Mouse (Mus musculus): Measurements from ENCODE around the gene Tssk1.

The Tssk1 gene

DNA sequence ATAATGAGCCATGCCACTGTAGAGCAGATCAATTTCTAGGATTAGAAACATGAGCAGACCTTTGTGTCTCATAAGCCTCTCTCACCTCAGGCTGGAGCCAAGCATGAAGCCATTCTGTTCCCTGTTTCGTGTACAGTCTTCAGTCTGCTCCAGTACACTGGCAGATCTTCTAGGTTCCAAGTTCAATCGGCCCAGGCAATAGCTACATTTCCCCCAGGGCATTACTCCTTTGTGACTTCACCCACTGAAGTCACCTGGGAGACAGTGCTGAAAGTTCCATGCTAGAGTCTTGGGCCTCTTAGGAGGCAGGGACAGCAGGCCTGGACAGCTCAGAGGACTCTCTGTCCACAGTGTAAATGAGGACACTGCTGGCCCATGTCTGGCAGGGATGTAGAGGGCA, at the start of gene Tssk1:
Gene Tssk1, plus strand, starts transcription at position 301 of the 400 bp plus-strand sequence.
- DNase-seq, result peak; percentile 38

DNA sequence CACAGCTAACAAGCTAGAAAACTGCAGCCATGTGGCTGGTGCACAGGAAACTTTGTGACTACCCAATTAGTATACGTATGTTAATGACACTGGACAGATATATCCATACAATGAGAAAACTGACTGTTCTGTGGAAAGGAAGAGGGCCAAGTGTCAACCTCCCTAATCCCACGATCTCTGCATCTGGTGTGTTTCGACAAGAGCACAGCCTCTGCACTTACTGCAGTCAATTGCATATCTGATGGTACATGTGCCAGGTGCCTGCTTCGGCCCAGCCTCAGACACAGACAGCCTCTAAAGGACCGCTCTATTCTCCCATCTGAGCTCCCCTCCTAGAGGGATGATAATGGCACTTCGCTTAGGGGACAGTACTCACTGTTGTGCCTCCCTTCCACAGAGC, 45.6 kb upstream of the Tssk1 start:
- no peak for DNase-seq

DNA sequence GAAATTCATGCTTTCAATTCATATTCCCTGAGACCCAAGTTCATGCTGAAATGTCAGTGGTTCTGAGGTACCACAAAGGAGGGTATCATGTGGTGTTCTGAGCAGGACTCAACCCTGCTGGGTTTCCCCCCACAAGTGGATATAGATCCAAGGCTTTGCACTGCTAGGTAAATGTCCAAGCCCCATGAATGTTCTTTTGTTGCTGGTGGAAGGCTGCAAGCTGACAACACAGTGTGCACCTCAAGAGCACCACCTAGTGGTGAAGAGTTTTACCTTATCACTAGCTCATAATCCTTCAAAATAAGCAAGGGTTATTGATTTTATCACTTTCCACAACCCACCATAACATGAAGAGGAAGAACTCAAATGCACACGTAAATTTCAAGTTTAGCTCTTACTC, 45.1 kb upstream of the Tssk1 start:
- DNase-seq, result peak; percentile 92

DNA sequence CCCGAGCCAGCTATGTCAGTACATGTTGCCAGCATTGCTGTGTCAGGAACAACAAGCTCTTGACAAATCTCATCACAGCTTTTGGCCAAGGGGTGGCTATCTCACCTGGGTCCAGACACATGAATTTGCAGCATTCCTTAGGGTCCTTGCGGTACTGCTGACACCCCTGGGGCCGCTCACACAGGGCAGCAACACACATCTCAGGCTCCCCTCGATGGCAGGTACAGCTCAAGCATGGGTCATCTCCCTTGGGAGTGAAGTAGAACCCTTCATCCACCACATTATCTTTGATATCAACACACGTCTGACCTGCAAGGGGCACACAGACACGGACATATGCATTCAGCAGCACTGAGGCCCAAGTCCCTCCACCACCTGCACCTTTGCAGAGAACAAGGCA, 44.5 kb upstream of the Tssk1 start:
- no peak for DNase-seq

DNA sequence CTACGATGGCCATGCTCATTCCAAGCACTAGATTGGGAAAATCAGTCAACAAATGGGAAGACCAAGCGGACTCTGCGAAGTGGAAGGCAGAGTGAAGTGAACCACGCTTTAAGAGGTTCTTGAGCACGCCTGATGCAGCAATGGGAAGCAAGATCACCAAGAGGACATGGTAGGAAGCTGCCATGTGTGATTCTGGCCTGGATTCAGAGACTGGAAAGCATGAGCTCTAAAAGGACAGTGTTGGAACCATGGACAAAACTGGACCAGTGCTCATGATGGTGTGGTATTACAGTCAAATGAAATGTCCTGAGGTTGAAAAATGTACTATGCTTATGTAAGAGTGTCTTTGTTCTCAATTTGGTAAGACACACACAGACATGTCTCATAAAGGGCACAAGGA, 42.7 kb upstream of the Tssk1 start:
- DNase-seq, result peak; percentile 68

DNA sequence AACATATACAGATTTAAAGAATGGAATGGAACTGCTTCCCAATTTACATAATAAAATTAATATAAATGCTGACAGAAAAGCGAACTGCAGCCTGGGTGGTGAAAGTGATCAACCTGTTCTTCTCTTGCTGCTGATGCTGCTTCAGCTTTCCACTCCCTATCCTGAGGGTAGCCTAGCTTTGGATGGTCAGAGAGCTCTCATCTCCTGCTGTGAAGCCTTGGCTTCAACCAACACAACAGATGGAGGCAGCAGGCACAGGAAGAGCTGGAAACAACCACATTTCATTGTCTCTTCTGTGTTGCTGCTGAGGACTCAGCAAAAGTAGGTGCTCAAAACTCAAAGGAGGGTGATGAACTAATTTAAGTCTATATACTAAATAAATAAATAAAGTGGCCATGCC, 42.2 kb upstream of the Tssk1 start:
- DNase-seq, result peak; percentile 96

DNA sequence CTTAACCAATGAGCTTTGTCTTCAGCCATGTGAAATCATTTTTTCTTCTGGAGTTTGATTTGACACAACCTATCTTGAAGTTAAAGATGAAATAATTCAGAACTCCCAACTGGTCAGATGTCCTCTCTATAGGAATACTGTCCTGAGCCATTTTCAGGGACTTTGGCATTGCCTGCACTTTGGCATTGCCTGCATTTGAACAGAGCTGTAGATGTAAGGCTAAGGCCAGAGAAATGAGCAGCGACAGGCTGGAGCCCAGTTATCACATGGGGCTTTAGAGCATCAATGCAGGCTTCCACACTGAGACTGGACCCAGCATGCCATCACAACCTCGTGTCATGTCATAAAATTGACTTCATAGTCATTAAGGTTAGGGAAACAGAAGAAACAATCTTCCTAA, 40.8 kb upstream of the Tssk1 start:
- DNase-seq, result no peak

DNA sequence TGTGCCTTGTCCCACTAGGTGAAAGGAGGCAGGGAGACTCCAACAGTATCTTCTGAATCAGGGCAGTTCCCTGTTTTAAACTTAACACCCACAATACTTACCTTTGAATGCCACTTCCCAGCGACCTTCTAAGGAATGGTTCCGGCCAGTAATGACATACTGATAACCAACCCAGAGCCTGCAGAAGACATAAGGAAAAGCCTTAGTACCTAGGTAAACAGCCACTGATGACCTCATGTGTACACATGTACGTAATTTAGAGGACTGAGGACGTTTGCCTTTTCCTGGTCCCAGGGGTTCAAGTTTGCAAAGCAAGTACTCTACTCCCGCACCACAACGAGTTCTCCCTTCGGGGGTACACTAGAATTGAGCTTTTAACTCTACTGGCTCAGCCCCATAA, 36.9 kb upstream of the Tssk1 start:
- DNase-seq, result no peak

DNA sequence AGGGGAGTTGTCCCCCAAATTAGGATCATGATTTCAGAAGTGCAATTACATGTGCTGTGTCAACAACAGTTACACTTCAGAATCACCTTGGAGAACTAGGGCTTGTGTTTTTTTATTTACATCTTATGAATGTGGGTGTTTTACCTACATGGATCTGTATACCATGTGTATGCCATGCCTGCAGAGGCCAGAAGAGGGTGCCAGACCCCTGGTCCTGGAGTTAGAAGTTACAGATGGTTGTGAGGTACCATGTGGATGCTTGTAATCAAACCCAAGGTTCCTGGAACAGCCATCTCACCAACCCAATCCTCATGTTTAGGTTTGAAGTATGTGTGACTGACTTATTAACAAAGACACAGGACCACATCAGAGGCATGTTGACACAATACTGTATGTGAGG, 35.4 kb upstream of the Tssk1 start:
- no peak for DNase-seq

DNA sequence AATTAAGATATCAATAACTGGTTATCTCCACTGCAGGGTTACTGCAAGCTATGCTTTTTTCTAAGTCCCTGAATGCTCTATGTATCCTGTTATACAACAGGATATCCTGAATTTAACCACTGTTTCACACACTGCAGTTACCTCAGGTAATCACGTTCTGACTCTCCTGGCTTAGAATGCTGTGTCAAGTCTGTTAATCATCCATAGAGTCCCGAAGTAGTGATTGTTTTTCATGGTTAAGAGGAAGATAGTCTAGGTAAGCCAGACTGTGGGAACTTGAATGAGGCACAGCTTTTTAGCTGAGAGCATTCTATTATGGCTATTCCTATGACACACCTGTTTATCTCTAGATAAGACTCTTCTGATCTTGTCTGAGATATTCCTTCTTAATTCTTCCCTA, 28.7 kb upstream of the Tssk1 start:
- no peak for DNase-seq

DNA sequence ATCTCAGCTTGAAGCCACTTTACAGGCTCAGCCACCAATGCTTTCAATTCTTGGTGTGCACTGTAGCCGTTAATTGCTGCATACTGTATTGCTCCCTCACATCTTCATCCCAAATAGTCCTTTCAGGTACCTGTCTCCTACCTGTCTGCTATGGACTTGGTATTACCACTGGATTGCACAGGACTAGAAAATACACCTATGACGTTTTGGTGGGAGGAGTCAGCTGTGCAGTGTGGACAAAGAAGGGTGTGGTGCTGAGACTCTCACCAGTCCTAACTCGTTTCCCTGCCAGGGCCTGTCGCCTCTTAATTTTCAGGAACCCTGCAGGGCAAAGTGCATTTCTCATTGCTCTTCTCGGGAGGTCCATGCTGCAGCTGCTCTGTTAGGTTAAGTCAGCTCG, 28.3 kb upstream of the Tssk1 start:
- no peak for DNase-seq

DNA sequence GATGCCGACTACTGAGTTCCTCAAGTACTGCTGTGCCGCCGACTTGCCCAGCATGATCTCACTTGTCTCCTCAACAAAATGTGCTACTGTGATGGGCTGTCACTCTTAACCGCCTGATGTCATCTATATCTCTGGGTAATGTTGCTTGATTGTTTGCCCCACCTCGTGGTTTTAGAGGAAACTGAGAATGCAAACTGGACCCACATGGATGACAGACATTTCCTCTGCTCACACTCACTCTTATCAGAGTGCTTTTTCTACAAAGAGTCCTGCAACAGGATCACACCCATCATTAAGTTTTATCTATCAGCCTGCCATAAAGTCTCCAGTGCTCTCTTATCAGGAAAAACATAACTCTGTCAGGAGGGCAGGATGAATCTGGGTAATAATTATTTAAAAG, 22.8 kb upstream of the Tssk1 start:
- DNase-seq, result no peak

DNA sequence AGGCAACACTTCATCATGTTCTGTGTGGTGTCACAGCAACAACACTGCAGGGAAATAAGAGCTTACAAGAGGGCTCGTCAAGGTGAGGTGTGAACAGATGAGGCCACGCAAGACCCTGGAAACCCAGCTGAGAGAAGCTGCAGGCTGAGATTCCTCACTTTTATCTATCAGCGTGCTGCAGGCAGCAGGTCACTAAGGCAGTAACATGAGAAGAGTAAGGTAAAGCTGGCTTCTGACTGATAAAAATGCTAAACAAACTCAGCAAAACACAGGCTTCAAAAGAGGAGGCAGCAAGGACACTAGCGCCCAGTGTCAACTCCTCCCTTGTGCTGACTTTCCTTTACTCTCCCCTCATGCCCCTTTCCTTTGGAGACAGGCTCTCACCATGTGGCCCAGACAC, 21.0 kb upstream of the Tssk1 start:
- no peak for DNase-seq

DNA sequence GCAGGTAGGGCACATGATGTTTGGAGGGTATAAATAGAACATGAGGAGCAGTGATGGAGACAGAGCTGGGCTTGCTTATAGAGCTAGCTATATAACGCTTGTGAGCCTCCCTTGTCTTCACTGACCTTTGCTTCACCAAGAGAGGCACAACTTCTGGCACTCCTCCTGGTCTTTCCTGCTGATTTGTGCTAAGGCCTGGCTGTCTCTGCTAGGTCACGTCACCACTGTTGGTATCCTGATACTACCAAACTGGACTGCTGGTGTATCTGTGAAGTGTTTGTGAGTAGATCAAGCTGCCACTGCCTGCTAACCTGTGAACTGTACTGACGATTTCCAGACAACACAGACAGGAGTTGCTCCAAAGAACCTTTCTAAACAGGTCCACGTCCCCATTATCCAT, 18.8 kb upstream of the Tssk1 start:
- DNase-seq, result no peak

DNA sequence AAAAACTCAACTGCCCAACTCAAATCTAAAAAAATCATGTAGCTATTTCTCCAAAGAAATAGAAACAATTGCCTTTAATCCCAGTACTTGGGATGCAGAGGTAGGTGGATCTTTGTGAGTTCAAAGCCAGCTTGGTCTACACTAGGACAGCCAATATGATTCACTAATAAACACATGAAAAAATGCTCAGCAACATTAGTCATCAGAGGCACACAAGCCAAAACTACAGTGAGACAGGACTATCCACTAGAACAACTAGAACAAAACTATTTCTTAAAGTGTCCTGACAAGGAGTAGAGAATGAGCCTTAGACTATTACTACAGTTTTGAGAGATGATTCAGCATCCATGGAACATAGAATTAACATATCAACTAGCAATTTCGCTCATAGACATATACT, 17.9 kb upstream of the Tssk1 start:
- DNase-seq, result no peak

DNA sequence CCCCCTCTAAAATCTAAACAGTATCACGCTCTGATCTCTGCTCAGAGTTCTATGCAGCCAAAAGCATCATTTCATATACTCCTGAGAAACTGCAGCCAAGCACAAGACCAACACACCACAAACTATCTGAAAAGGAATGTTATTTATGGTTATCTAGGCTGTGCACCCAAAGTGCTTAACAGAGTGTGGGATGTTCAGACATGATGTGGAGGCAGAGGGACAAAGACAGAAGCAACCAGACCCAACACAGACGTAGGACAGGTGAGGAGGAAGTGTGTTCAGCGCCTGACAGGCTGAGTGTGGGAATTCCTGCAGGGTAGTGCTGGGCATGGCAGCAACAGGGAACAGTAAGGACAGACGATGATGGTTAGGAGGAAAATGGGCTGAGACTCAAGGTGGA, 14.5 kb upstream of the Tssk1 start:
- no peak for DNase-seq

DNA sequence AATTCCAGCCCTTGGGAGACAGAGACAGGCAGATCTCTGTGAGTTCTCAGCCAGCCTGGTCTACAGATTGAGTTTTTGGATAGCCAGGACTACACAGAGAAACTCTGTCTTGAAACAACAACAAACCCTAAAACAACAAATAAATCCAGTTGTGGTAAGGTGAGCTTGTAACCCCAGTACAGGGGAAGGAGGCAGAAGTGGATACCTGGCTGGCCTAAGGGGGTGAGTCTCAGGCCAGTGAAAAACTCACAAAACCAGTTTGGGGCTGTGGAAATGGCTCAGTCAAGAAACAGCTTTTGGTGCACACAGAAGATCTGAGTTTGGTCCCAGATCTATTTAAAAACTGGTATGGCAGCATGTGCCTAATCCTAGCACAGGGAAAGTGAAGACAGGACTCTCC, 11.8 kb upstream of the Tssk1 start:
- no peak for DNase-seq

DNA sequence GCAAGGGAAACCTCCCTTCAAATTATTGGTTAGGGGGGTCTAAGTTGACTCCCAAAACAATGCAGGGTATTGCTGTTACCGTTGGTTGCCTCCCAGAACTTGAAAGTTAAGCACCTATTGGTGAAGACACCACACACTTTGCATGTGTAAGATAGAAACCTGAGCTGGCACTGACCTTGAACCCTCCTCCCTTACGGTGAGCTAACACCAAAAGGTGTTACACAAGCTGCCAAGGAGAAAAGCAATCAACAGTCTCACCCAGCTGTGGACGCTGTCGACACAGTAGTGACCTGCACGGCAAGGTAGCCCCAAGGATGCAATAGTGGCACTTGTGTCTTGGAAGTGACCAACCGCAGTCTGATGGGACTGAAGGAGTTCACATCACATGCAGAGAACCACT, 9.9 kb upstream of the Tssk1 start:
- DNase-seq, result no peak

DNA sequence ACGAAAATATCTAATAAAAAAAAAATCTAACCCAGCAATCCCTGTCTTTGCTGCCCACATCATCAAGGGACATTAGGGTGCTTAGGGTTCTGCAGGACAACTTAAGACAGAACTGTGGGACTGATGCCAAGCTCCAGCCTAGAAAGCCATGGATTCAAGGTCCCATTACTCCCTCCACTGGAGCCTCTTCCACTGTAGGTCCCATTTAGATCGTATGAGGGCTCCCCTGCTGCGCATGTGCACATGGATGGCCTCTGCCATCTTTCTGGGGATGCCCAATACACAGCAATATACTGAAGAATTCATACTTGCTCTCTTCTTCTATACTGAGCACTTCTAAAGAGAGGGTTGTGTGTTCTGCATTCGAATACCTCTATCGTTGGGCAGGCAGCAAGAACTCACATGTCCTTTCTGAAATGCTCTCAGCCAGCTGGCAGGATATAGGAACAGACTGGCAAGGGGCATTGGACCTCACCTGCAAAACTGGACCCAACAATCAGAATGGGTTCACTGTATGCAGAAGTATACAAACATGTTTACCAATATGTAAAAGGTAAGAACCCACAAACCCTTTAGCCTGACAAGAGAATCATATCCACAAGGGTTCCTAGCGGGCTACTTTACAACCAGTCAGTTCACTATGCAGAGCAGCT, 4.2 kb upstream of the Tssk1 start:
- DNase-seq, result peak; percentile 67

DNA sequence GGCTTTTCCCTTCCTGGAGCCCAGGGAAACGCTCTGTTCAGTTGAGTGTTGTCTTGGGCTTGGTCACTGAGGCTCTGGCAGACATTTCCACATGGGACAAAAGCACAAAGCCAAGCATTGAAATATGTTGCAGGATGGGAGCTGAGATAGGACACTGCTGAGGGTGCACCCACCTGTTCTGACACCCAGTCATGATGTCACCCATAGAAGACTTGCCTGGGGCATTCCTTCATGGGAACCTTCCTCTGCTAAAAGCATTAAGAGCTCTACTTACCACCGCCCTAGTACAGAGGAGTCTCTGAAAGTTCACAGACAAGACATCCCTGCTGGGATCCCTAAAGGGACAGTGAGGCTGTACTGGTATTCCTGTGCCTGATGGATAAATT, 3.7 kb upstream of the Tssk1 start:
- peak; percentile 61 for DNase-seq

DNA sequence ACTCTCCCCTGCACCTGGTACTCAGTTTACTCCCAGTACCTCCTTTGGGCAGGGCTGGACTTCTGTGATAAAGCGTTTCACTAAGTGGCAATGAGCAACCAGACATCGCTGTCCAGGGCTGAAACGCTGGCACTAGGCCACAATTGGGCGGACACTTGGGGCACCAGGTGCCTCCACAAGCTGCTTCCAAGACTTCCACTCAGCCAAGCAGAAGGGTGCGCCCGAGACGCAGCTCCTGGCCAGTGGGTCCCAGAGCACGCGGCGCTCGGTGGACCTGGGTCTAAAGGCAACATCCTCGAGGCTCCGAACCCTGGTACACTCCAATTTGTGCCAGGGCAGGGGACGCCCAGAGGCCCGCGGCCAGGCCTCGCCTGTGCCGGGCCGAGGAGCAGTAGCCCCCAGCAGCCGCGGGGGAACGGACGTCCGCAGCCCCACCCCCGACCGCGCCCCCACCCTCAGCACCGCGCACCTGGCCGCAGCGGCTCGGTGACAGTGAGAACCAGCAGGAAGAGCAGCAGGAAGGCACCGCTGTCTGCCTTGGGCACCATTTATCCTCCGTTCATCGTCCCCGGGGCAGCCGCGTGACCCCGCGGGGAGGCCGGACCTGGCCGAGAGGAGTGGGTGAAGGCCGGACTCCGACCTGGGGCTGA, 3.0 kb upstream of the Tssk1 start:
- peak; percentile 94 for DNase-seq

DNA sequence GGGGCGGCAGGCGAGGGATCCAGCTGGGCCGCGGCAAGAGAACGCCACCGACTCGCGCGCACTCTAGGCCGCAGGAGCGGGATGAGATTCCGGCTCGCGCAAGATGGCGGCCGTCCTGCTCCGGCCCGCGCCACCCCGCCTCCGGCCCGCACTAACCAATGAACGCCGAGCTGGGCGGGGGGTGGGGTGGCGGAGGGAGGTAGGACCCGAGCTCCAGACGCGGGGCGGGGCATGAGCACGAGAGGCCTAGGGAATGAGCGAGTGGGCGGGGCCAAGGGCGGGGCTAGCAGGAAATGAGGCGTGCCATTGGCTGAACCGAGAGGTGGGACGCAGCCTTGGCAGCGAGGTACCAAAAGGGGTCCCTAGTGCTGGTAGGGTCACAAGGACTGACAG, 2.5 kb upstream of the Tssk1 start, which contains the start of gene Gm20518:
Gene Gm20518, minus strand, starts transcription at position 105 of the 393 bp plus-strand sequence.
- DNase-seq, result peak; percentile 99

DNA sequence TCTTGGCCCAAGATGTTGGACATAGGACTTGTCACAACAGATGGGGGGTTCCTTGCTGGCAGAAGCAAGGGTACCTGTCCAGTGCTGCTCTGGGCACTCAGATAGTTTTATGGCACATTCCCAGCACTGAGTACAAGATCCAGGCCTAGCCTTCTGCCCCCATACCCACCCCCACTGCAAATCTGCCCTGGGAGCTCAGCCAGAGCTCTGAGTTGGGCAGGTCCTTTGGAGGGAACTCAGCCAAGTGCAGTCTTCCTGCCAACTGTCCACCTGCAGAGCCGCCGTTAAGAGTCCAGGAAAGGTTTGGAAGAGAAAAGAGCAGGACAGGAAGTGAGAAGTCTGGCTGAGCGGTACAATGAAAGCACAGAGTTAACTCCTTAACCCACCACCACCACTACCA, 1.4 kb upstream of the Tssk1 start:
- DNase-seq, result peak; percentile 93

DNA sequence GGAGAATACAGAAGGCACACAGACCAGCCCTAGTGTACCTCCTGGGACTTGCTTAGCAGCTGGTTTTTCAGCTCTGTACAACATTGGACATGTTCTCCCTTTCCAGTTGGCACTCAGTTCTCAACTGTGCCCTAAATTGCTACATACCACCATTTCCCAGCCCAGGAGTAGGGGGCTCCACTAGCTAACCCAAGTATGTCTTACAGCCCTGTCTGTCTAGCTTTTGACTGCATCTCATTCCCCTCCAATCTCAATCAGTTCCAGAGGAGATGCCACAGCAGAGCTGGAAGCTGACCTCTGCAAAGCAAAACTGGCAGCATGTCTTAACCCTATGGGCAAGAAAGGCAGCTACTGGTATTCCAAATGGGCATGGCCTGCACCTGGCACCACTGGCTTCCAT, 2.1 kb downstream of the Tssk1 start:
- no peak for DNase-seq

DNA sequence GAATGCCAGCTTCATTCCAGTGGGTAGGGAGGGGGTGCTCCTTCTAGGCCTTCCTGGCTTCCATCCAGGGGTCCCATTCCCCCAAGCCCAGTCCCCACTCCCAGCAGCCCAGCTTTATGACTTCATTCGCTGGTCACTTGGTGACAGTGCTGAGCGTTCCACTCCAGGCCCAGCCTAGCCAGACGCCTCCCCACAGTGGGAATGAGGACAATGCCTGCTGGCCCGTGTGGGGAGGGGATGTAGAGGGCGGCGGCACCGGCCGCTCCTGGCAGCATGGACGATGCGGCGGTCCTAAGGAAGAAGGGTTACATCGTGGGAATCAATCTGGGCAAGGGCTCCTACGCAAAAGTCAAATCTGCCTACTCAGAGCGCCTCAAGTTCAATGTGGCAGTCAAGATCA, 4.4 kb downstream of the Tssk1 start, which contains the start of the genes Dgcr2 and Tssk2:
Gene Dgcr2, minus strand, starts transcription at position 101 of the 400 bp plus-strand sequence.
Gene Tssk2, plus strand, starts transcription at position 176 of the 400 bp plus-strand sequence.
- no peak for DNase-seq
